Mouse (Mus musculus): Measurements from ENCODE around the gene Slc27a1.

DNA sequence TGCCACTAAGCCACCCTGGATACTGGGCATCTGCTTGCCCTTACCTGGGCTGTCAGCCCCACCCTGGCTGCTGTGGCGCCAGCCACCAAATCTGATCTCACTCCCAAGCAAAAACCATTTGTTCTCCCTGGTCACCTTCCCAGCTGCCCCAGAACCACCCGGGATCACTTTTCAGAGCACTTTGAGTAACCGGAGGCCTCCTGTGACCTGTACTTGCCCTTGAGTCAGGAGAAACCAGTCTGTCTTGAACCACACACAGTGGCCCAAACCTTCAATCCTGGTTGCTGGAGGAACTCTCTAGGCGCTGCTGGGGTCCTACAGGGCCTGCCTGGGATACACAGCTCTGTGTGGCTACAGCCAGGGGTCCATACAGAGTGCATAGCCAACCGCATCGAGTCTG, 15.9 kb upstream of the Slc27a1 start:
- TF ChIP-seq KAT2A (conservative IDR thresholded peaks at IDR 0.05; ENCODE audit: low read depth, low read length) (no peak), JUND (IDR thresholded peaks at IDR 0.05; ENCODE audit: low read depth, low read length) (no peak), BHLHE40 (IDR thresholded peaks at IDR 0.05; ENCODE audit: borderline replicate concordance, low read depth, low read length) (no peak), CTCF (IDR thresholded peaks at IDR 0.05 in 2 of 3, conservative IDR thresholded peaks at IDR 0.05 in 1 of 3; ENCODE audit: control insufficient read depth in 1 of 3, insufficient read depth in 1 of 3, low read depth in 2 of 3, low read length in 3 of 3, poor library complexity in 1 of 3, severe bottlenecking in 1 of 3) (no peak), POLR2A (IDR thresholded peaks at IDR 0.05; ENCODE audit: control insufficient read depth in 1 of 2, insufficient read depth in 1 of 2, low read depth in 1 of 2, low read length in 2 of 2, poor library complexity in 1 of 2) (no peak), SMC3 (IDR thresholded peaks at IDR 0.05; ENCODE audit: low read depth, low read length) (no peak), UBTF (IDR thresholded peaks at IDR 0.05; ENCODE audit: borderline replicate concordance, insufficient read depth, low read depth, low read length) (no peak), ELF1 (IDR thresholded peaks at IDR 0.05; ENCODE audit: low read depth, low read length) (no peak), ZMIZ1 (IDR thresholded peaks at IDR 0.05; ENCODE audit: low read depth, low read length) (no peak)

Data from MEL (cell line).